Mouse (Mus musculus) CD4-positive helper T cell, adult 2 months (primary cell): Measurements from ENCODE around the gene Tmem163.

Source experiments
- DNase-seq: peaks from one replicate; pipeline ENCODE4 v3.0.0-alpha.2; 2012; ENCODE audit warnings: low read depth, missing footprints, low spot score

Gene Tmem163

DNA sequence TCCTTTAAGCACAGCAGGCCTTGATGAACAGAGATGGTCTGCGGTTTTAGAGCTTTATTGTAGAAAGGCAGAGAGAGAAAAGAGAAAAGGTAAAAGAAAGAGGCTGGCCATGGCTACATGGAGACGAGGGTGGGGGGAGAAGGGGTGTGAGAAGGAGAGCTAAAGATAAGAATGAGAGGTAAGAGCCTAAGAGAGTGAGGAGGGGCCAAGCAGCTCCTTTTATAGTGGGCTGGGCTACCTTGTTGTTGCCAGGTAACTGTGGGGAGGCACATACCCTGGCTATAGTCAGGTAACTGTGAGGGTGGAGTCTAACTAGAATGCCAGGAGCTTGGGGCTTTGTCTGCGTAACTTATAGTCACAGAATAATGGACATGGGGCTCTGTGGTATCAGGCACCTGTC is 110.7 kb downstream of the Tmem163 start:
- DNase-seq: no peak

DNA sequence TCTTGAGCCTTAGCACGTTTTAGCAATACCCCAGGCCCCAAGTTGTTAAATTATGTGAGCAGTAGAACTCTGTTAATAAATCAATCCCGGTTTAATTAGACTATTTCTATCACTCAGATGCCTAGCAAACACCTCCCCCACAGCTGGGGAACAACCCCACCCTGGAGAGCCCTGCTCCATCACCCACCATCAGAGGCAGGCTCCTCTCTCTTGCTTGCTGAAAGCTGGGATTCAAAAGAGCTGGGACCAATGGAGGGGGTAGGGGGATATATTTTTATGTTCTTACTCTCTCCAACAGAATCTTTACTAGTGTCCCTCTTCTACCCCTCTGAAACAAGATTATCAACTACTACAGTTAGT is 122.9 kb downstream of the Tmem163 start:
- no peak for DNase-seq

DNA sequence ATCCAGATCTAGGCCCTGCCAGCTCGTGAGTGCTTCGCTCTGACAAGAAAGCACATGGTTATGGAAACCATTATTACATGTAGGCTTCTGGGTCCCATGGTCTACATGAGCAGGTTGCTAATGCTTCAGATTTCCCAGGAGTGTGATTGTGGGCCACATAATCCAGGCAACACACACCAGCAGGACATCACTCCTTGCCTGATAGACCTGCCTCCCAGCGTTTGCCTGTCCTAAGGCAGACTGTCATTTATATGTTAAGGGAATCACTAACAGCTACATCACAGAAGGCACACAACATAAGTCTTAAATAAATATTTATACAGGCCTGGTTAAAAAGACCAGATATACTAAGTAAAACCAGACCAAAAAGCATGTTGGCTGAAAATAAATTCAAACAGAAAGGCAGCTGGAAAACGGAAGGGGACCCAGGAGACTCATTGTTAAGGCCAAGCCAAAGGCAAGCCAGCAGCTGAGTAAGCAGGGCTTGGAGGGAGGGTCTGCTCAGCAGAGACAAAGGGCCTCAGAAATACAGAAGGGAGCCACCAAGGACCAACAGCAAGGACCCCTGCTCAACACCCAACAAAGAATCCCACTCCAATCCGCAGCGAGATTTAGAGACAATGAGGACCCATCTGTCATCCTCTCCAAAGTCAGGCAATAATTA is 123.4 kb downstream of the Tmem163 start:
- DNase-seq: no peak

- DNase-seq: no peak
Observed at GRCm38 (mm10) chr1:127548078-127548477, 131.3 kb downstream of the Tmem163 start.

DNA sequence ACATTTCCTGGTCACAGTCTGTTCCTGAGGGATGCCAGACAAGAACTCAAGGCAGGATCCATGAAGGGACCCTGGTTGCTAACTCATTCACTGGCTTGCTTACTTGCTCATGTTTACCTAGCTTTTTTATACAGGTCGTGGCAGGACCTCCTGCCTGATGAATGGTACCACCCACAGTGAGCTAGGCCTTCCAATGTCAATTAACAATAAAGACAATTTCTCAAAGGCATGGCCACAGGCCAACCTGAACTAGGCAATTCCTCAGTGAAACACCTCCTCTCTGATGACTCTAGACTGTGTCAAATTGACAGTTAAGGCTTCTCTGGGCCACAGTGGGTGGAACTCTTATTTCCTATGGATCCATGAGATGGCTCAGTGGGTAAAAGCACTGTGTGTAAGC is 136.6 kb downstream of the Tmem163 start:
- no peak for DNase-seq

DNA sequence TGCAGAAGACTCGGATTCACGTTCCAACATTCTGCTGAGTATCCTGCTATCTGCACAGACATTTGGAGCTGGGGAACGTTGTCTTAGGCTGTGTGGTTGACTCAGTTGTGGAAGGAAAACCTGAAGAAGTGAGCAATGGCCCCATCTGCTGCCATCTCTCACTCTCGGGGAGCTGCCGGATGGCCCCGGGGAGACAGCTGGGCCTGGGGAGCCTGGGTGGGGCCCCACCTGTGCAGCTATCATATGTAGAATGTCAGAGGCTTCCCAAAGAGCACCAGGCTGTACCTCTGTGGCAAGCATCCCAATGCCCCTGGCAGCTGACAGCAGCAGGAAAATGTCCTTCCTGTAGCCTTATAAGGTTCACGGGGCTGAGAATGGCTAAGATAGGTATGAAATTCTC is 137.4 kb downstream of the Tmem163 start:
- no peak for DNase-seq

GRCm38 (mm10) chr1:127541522-127541921 is 137.8 kb downstream of the Tmem163 start:
- DNase-seq: no peak

DNA sequence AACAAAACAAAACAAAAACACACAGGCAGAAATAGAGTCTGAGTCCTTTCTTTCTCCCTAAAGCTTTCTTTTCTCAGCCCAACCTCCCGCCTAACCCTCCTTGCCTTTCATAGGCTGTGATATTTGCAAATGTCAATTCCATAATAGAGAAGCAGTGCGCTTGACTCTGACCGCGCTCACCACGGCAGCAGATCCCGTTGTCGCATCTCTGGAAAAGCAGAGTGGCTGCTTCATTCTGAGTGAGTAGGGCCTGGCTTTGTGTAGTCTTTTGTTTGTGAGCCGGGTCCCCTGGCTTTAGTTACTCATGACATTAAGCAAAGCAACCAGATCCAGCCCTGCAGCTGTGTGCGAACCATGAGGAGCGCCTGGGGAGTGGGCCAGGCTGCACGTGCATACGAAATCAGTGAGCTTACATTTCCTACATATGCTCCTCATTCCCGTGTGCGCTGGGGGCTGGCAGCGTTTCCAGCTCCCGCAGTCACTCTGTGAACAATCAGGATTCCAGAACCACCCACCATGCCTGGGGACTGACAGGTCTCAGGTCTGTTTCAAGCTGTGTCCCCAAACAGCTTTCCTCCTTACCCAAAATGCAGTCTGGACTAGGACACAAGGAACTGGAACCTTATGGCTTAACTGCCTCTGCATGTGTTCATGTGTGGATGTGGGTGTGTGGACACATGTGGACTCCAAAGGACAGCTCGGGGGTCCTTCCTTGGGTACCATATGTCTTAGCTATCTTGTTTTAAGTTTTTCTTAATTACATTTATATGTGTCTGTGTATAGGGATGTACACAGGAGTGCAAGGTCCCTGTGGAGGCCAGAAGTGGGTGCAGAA is 141.9 kb downstream of the Tmem163 start:
- DNase-seq: no peak

DNA sequence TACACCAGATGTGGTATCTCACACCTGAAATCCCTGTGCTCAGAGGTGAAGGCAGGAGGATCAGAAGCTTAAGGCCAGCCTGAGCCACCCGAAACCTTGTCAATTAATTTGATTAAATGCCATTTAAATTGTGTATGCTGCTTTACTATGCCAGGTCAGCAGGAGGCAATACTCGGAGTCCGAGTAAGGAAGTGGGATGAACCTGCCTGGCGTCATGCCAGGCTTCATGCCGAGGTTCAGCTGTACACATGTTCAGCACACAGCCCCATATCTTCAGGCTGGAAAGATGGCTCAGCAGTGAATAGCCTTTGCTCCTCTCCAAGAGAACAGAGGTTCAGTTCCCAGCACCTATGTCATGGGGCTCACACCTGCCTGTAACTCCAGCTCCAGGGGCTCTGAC is 142.9 kb downstream of the Tmem163 start:
- no peak for DNase-seq

- no peak for DNase-seq
Observed at GRCm38 (mm10) chr1:127531723-127532122, 147.6 kb downstream of the Tmem163 start.

DNA sequence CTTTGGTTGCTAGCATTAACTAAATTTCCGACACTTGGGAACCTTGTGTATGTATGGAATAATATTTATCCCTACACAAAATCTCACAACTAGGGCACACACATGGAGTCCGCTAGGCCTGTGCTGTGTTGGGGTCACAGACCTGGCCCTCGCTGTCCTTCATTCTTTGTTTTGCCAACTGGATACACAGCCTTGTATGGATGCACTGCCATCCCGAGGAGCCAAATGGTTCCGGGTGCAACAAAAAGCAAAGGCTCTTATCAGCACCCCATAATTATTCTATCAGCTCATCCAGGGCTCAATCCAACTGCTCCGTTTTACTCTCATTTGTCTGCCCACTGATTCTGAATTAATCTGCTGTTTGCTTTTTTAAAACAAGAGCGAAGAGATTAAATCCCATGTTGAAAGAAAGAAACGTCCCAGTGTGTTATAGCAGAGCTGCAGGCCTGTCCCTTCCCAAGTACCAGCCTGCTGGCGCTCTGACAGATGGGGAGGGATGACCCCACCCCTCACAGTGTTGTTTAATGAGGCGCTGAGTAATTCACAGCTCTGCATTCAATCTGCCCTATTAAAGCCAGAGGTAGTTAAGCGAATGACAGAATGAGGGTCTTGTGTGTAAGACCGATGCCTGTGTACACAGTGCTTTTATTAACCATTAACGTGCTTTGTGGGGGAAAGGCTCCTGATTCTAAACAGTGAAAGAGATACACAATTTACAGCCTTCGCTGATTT is 148.3 kb downstream of the Tmem163 start:
- DNase-seq: no peak

DNA sequence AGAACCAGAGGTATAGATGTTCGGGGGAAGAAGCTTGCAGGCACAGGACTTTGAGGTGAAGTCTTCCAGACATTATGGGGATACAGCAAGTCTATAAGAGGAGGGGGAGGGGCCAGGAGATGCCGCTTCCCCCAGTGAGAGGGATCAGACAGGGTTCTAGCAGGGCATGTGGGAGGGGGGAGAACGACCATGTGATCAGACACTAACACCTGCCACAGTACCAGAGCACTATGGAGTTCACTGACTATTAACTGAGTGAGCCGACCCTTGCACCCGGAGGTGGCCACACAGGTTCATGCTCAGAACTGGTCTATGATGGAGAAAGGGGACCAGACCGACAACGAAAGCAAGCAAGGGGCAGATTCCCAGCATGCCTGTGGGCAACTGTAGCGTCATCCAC is 156.0 kb downstream of the Tmem163 start:
- no peak for DNase-seq

- DNase-seq: no peak
Observed at GRCm38 (mm10) chr1:127514888-127515287, 164.5 kb downstream of the Tmem163 start.

GRCm38 (mm10) chr1:127514479-127514878 is 164.9 kb downstream of the Tmem163 start:
- DNase-seq: no peak

DNA sequence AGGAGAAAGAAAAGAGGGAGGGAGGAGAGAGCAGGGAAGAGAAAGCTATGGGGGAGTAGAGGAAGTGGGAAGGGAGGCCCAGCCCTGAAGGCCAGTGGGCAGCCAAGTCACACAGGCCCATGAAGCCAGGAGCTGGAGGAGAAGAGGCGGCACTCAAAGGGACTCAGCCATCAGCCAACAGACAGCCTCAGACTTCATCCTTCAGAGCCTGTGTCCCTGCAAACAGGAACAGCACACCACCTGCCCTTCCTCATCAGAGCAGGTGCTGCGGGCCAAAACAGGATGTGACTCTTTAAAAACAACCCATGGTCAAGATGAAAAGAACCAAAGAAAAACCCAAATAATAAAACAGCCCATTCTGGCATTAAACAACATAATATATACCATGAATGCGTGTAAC is 165.7 kb downstream of the Tmem163 start:
- no peak for DNase-seq

GRCm38 (mm10) chr1:127513140-127513539 is 166.2 kb downstream of the Tmem163 start:
- no peak for DNase-seq

- DNase-seq: no peak
Observed at GRCm38 (mm10) chr1:127512709-127513108, 166.6 kb downstream of the Tmem163 start.

DNA sequence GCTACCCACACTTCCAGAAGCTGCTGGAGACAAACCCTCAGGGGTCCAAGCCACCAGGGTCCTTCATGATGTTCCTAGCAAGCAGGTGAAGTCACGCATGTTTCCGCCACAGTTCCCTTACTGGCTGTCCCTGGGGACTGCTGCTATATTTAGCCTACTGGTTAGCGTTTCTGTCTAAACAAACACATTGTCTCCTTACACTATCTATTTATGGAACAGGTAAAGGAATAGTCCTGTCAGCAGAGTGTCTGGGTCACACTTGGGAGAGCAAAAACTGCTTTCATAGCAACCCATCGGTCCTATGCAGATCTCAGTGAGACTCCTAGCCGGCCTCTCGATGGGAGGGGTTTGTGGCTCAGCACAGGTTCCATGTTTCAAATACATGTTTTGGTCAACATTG is 168.0 kb downstream of the Tmem163 start:
- DNase-seq: no peak

GRCm38 (mm10) chr1:127508921-127509320 is 170.4 kb downstream of the Tmem163 start:
- no peak for DNase-seq

GRCm38 (mm10) chr1:127508067-127508739 is 171.1 kb downstream of the Tmem163 start:
- DNase-seq: no peak

- no peak for DNase-seq
Observed at GRCm38 (mm10) chr1:127507042-127507650, 172.2 kb downstream of the Tmem163 start.

DNA sequence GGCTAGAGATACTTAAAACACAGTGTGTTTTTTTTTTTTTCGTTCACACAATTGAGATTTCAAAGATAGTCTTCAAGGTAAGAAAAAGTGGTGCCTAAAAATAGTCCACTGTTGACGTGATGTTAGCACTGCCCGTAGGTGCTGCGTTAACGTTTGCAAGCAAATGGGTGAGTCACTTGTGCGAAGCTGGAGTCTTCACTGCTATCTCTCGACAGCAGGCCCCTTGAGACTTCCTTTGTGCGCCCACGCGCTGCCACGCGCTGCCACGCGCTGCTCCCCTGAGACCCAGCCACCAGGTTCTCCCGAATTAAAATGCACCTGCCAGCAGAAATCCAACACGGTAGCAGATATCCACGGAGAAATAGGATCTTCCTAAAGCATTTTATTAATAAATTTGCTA is 178.6 kb downstream of the Tmem163 start:
- no peak for DNase-seq
